Mouse (Mus musculus) embryonic fibroblast, embryonic 13.5 days (primary cell): ENCODE data around the gene Hspa1l.
A peak's percentile ranks its signal among the peaks of the same experiment; 100 is the strongest.

Experiments used
- CTCF ChIP-seq: IDR thresholded peaks from 2 replicates; pipeline ENCODE4 v1.5.1; 2011; ENCODE audit warnings: mild to moderate bottlenecking, control low read depth, low read length, moderate library complexity, borderline replicate concordance; ENCODE audit not compliant: insufficient read depth
- POLR2A ChIP-seq: IDR thresholded peaks from 2 replicates; pipeline ENCODE4 v1.6.1; 2011; ENCODE audit warnings: low read depth, mild to moderate bottlenecking, control low read depth, low read length, moderate library complexity

- peak; percentile 29; the same call in 1 of the 2 replicates for TF ChIP-seq CTCF
- TF ChIP-seq POLR2A = peak; percentile 99
Observed at GRCm38 (mm10) chr17:34952378-34953040, 20.0 kb upstream of the Hspa1l start.
